Mouse (Mus musculus) C2C12 (cell line): ENCODE data around the gene Agr3.

Experiments
- CEBPB ChIP-seq: IDR thresholded peaks from one replicate; pipeline ENCODE4 v1.6.1; 2011; ENCODE audit warnings: low read depth, mild to moderate bottlenecking, control low read depth, moderate library complexity
- CTCF ChIP-seq: IDR thresholded peaks from one replicate; pipeline ENCODE4 v1.5.1; 2011; ENCODE audit not compliant: control insufficient read depth, insufficient read depth, insufficient read length
- MAX ChIP-seq: IDR thresholded peaks from one replicate; pipeline ENCODE4 v1.6.1; 2011; ENCODE audit warnings: mild to moderate bottlenecking, control low read depth
- MYOD1 ChIP-seq: IDR thresholded peaks from one replicate; pipeline ENCODE4 v1.6.1; 2011; ENCODE audit warnings: low read depth; ENCODE audit not compliant: control insufficient read depth, insufficient read length
- USF1 ChIP-seq: IDR thresholded peaks from one replicate; pipeline ENCODE4 v1.6.1; 2011; ENCODE audit warnings: low read depth, mild to moderate bottlenecking, control low read depth, moderate library complexity

DNA sequence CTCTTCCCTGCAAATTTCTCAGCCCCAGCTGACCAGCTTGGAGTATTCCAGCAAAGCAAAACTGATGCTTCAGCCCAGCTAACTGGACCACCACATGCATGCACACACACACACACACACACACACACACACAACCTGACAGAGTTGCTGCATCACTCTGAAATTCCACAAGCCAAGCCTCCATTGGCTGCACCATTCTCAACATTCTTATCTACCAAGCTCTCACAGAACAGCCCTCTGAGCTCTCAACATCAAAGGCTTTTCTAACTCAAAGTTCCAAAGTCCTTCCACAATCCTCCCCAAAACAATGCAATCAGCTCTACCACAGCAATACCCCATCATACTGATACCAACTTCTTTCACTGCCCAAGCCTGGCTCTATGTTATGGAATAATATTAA lies 7.4 kb downstream of the Agr3 start:
- TF ChIP-seq USF1, result no peak
- TF ChIP-seq CTCF, result no peak
- no peak for TF ChIP-seq CEBPB
- TF ChIP-seq MYOD1, result no peak
- TF ChIP-seq MAX, result no peak
